Mouse (Mus musculus) MEL (cell line): ENCODE measurements at regions not wholly inside any gene's neighbourhood (a gene's known extent, or its start where the extent isn't known, plus 50 kb on each side); places are given as distances from the start of the nearest gene placed in this dataset.
"Not testable (repeated sequence)": the region's sequence is repeated elsewhere in the genome, so short reads cannot be mapped to it uniquely, and the experiment has no call there.

Experiments
- DNase-seq: peaks from one replicate; pipeline ENCODE4 v3.0.0; 2011; ENCODE audit warnings: low read depth, low spot score
- H3K27ac ChIP-seq: 2 replicates; pipeline ENCODE4 v1.5.1; 2012; ENCODE audit warnings: low read depth, mild to moderate bottlenecking, control low read depth, low read length, moderate library complexity; ENCODE audit not compliant: control insufficient read depth
- H3K27me3 ChIP-seq, 2 experiments: fragments of 150-350 bp in 1 of 2; sonication (generic) in 1 of 2; 2 replicates each; pipeline ENCODE4 v1.6.1; 2012; ENCODE audit warnings: low read length in 2 of 2, mild to moderate bottlenecking in 2 of 2, improper control_type of control experiment in 1 of 2, moderate library complexity in 1 of 2; ENCODE audit not compliant: insufficient read depth in 2 of 2, control insufficient read depth in 1 of 2
- H3K36me3 ChIP-seq, 2 experiments: 2 replicates each; pipeline ENCODE4 v1.6.1; 2012 to 2014; ENCODE audit warnings: low read length in 2 of 2, improper control_type of control experiment in 1 of 2, inconsistent platforms in 1 of 2, mild to moderate bottlenecking in 1 of 2; ENCODE audit not compliant: insufficient read depth in 2 of 2, control insufficient read depth in 1 of 2
- H3K4me1 ChIP-seq, 2 experiments: fragments of 150-350 bp in 1 of 2; sonication (generic) in 1 of 2; 2 replicates each; pipeline ENCODE4 v1.6.1; 2012; ENCODE audit warnings: low read length in 2 of 2, improper control_type of control experiment in 1 of 2, mild to moderate bottlenecking in 1 of 2; ENCODE audit not compliant: insufficient read depth in 2 of 2, control insufficient read depth in 1 of 2
- H3K4me3 ChIP-seq, 2 experiments: fragments of 150-350 bp in 1 of 2; sonication (generic) in 1 of 2; 2 replicates each; pipeline ENCODE4 v1.5.1; 2012; ENCODE audit warnings: low read depth in 2 of 2, low read length in 2 of 2, mild to moderate bottlenecking in 2 of 2, moderate library complexity in 2 of 2, control low read depth in 1 of 2, improper control_type of control experiment in 1 of 2; ENCODE audit not compliant: control insufficient read depth in 1 of 2, insufficient read depth in 1 of 2
- H3K79me2 ChIP-seq: 2 replicates; pipeline ENCODE4 v1.6.1; 2012; ENCODE audit warnings: mild to moderate bottlenecking, low read length, moderate library complexity; ENCODE audit not compliant: control insufficient read depth, poor library complexity, insufficient read depth
- H3K9ac ChIP-seq: 2 replicates; pipeline ENCODE4 v1.6.1; 2012; ENCODE audit warnings: low read depth, mild to moderate bottlenecking, control low read depth, low read length, moderate library complexity; ENCODE audit not compliant: control insufficient read depth, poor library complexity, severe bottlenecking
- H3K9me3 ChIP-seq: fragments of 150-350 bp; sonication (generic); replicated peaks from 2 replicates; pipeline ENCODE4 v1.6.1; 2012; ENCODE audit warnings: mild to moderate bottlenecking, low read length, improper control_type of control experiment, moderate library complexity; ENCODE audit not compliant: insufficient read depth
- CTCF ChIP-seq, 3 experiments: IDR thresholded peaks in 2 of 3; conservative IDR thresholded peaks in 1 of 3; 2 replicates each; pipeline ENCODE4 v1.5.1; 2011 to 2012; ENCODE audit warnings: low read length in 3 of 3, low read depth in 2 of 3, mild to moderate bottlenecking in 2 of 3, improper control_type of control experiment in 1 of 3, inconsistent platforms in 1 of 3, mixed read lengths in 1 of 3, moderate library complexity in 1 of 3; ENCODE audit not compliant: control insufficient read depth in 1 of 3, insufficient read depth in 1 of 3, poor library complexity in 1 of 3, severe bottlenecking in 1 of 3
- MYC ChIP-seq: IDR thresholded peaks from 2 replicates; pipeline ENCODE4 v1.6.1; 2011; ENCODE audit warnings: low read depth, mild to moderate bottlenecking, low read length, improper control_type of control experiment, moderate library complexity
- RAD21 ChIP-seq: IDR thresholded peaks from 2 replicates; pipeline ENCODE4 v1.6.1; 2011; ENCODE audit warnings: mild to moderate bottlenecking, low read depth, low read length, improper control_type of control experiment
- SMC3 ChIP-seq: IDR thresholded peaks from 2 replicates; pipeline ENCODE4 v1.6.1; 2011; ENCODE audit warnings: low read depth, low read length, improper control_type of control experiment
- ZC3H11A ChIP-seq: IDR thresholded peaks from 2 replicates; pipeline ENCODE4 v1.6.1; 2012; ENCODE audit warnings: low read depth, mild to moderate bottlenecking, inconsistent platforms, low read length, improper control_type of control experiment

DNA sequence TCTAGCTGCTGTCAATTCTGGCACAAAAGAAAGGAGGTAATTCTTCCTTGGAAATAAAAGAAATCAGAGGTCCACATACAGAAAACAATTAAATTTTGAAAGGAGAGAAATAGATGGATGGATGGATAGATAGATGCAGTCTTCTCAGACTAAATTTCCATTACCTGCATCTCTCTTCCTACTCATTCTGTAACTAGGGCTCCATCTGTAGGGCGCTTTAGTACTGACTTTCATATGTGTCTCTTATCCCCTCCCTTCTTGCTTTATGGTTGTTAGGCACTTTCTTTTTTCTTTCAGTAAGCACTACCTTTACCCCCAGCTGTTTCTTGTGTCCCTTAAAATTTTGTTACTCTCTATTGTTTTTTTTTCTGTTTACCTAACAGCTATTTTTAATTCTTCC is 72.9 kb upstream of the Olfr1324 start:
- Histone ChIP-seq H3K4me3 (no peak overlapping the region), H3K36me3 (no peaks in the 10 kb centered on the region), H3K27me3 (no peaks in the 10 kb centered on the region), H3K9ac (no peak overlapping the region), H3K9me3 (no peaks in the 10 kb centered on the region), H3K4me1 (no peaks in the 10 kb centered on the region), H3K27ac (no peak overlapping the region), H3K79me2 (no peaks in the 10 kb centered on the region)
- peak; percentile 44 for DNase-seq
- TF ChIP-seq ZC3H11A (peak; percentile 70), CTCF (IDR thresholded peaks at IDR 0.05 in 2 of 3, conservative IDR thresholded peaks at IDR 0.05 in 1 of 3; ENCODE audit: control insufficient read depth in 1 of 3, insufficient read depth in 1 of 3, low read depth in 2 of 3, low read length in 3 of 3, poor library complexity in 1 of 3, severe bottlenecking in 1 of 3) (peak in 1 of 3 experiments; percentile 56; a peak in 2 of 6 replicates), RAD21 (peak; percentile 82), SMC3 (peak; percentile 79), MYC (no peak)

DNA sequence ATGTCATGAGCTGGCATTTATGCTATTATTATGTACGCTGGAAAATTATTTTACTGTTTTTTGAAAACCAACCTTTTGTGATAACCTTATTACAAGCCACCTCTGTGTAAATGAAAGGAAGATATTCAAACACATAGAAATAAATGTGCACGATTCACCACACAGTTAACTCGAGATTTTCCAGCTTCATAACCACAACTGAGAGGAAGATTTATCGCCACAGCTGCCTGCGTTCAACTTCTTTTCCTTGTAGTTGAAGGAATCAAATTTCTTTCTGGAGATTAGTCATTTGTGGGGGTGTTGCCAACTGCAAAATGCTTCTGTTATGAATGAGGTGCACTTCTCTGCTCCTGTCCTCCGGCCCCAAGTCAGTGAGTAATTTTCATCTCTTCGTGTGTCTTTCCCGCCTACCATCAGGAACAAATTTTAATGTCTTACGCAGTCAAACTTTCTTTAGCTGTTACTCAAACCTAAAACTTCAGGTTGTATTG is 62.2 kb upstream of the Olfr1324 start:
- H3K27me3 ChIP-seq, H3K9ac ChIP-seq, H3K79me2 ChIP-seq, H3K4me1 ChIP-seq, H3K36me3 ChIP-seq, H3K9me3 ChIP-seq, DNase-seq, H3K27ac ChIP-seq, H3K4me3 ChIP-seq: not testable (repeated sequence)
